Mouse (Mus musculus): ENCODE measurements at regions not wholly inside any gene's neighbourhood (a gene's known extent, or its start where the extent isn't known, plus 50 kb on each side); places are given as distances from the start of the nearest gene placed in this dataset.

DNA sequence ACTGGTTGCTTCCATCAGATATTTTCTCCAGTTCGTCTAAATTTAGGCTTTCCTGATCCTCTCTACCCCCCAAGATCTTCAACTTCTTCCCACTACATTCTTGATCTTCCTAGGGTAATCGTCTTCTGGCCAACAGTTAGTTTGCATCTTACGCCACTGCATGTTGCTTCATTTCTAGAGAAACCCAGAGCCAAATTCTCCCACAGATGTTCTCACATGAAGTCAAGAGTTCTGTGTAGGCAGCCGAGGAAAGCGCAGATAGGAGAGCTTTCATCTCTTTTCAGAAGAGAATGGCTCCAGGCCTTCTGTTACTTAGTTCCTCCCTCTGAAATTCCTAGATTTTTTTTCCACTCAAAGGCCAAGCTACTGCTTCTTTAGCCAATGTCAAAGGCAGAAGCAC lies 179.9 kb downstream of the Fgf10 start:
- no peak for DNase-seq
- intact Hi-C loops (cut with DNase I), result no loop called here

DNA sequence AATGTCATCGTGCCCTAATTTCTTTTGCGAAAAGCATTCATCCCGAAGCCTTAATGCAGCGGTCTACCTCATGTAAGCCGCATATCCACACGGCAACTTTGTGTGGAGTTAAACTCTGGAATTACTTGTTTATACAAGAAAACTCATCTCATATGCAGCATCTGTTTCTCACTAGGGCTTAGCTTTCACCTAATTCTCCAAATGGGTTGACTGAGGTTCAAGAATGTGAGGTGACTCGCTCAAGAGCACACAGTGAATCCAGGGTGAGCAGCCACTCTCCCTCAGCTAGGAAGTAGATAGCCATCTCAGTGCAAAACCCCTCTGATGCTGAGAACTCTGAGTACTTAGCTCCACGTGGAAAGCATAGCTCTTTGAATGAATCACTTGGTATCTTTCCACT lies 181.1 kb downstream of the Fgf10 start:
- DNase-seq, result no peak
- intact Hi-C loops (cut with DNase I), result no loop called here

DNA sequence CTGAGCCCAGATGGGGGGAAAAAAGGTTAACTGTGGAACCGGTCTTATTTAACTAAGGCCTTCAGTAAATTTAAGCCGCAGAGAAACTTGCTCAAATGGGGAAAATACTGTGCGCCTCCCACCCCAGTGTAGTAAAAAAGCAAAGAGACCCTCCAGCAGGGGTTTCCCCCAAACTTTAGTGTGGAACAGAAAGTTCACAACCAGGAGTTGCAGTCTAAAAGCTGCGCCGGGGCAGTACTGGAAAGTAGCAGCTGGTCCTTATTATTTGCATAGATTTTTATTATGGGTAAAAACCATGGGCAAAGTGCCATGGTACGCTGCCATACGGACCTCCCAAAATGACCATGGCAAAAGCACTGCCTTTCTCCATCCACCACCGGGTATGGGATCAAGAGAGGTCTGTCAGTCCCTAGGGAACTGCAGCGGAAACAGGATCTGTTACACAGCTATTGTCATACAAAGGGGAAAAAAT lies 216.8 kb downstream of the Fgf10 start:
- intact Hi-C loops (cut with DNase I), result no loop called here
- DNase-seq, result no peak

GRCm38 (mm10) chr13:118895079-118895478 lies 225.5 kb downstream of the Fgf10 start:
- intact Hi-C loops (cut with DNase I), result no loop called here

GRCm38 (mm10) chr13:118901950-118902349 lies 232.4 kb downstream of the Fgf10 start:
- intact Hi-C loops (cut with DNase I), result no loop called here
- DNase-seq, result no peak

More at GRCm38 (mm10) chr13:118895079-118895478, 225.5 kb downstream of the Fgf10 start:
- DNase-seq, result no peak

DNA sequence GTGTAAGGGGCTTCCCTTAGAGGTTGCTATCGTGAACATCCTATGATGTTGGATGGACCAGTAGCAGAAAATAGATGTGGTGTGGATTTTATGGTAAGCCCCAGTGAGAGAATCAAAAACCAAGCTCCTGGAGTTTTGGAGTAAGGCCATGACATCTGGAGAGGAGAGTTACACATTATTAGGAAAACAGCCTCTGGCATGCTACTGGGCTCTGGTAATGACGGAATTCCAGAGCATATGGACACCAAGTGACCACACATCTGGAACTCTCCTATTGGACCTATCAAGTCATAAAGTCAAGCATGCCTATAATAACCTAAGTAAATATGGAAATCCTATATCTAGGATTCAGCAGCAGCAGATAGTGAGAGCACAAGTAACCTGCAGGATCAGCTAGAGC lies 240.8 kb downstream of the Fgf10 start:
- intact Hi-C loops (cut with DNase I), result no loop called here
- no peak for DNase-seq

GRCm38 (mm10) chr13:118940786-118941185 lies 271.2 kb downstream of the Fgf10 start:
- DNase-seq, result peak in 1 of 2 experiments; percentile 3
- intact Hi-C loops (cut with DNase I), result no loop called here

DNA sequence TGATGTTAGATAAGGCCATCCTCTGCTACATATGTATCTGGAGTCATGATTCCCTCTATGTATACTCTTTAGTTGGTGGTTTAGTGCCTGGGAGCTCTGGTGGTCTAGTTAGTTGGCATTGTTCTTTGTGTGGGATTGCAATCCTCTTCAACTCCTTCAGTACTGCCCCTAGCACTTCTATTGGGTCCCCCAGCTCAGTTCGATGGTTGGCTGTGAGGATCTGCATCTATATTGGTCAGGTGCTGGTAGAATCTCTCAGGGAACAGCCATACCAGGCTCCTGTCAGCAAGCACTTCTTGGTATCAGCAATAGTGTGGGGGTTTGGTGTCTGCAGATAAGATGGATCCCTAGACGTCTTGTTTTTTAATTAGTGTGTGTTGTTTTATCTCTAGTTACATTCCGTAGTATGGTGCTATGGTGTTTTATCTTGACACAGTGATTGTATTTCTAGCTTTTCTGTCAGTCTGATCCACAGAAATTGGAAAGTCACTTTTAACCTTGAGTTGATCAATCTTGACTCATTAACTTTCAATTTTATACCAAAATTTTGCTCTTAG lies 296.6 kb downstream of the Fgf10 start:
- intact Hi-C loops (cut with DNase I), result no loop called here
- no peak for DNase-seq

GRCm38 (mm10) chr13:118967707-118968106 lies 298.1 kb downstream of the Fgf10 start:
- intact Hi-C loops (cut with DNase I), result no loop called here
- DNase-seq, result no peak

DNA sequence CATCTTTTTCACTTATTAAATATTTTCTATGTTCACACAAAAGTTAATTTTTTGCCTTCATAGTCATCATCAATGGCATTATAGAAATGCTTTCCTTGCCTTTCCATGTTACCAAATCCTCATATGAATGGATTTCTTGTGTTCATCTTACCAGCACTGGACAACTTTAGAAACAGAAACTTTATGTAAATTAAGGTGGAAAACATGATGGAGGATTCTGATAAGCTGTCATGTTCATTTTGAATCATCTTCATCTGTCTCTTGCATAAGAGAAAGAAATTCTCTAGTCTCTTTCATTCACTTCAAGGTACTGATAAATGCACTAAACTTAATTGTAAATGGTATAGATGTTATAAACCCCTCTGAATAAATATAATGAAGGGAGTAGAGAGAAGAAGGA lies 305.4 kb downstream of the Fgf10 start:
- DNase-seq, result no peak
- intact Hi-C loops (cut with DNase I), result no loop called here

GRCm38 (mm10) chr13:118975519-118975918 lies 305.9 kb downstream of the Fgf10 start:
- intact Hi-C loops (cut with DNase I), result no loop called here
- no peak for DNase-seq

GRCm38 (mm10) chr13:118979505-118979904 lies 309.9 kb downstream of the Fgf10 start:
- intact Hi-C loops (cut with DNase I), result no loop called here

GRCm38 (mm10) chr13:118981196-118981810 lies 311.7 kb downstream of the Fgf10 start:
- no peak for DNase-seq
- intact Hi-C loops (cut with DNase I), result no loop called here

More at GRCm38 (mm10) chr13:118979505-118979904, 309.9 kb downstream of the Fgf10 start:
- DNase-seq, result no peak

GRCm38 (mm10) chr13:118985285-118985684 lies 315.7 kb downstream of the Fgf10 start:
- intact Hi-C loops (cut with DNase I), result no loop called here
- DNase-seq, result no peak

GRCm38 (mm10) chr13:119025305-119025975 lies 355.8 kb downstream of the Fgf10 start:
- DNase-seq, result no peak
- intact Hi-C loops (cut with DNase I), result no loop called here

GRCm38 (mm10) chr13:119039616-119040015 lies 370.0 kb downstream of the Fgf10 start:
- intact Hi-C loops (cut with DNase I), result no loop called here
- DNase-seq, result no peak

DNA sequence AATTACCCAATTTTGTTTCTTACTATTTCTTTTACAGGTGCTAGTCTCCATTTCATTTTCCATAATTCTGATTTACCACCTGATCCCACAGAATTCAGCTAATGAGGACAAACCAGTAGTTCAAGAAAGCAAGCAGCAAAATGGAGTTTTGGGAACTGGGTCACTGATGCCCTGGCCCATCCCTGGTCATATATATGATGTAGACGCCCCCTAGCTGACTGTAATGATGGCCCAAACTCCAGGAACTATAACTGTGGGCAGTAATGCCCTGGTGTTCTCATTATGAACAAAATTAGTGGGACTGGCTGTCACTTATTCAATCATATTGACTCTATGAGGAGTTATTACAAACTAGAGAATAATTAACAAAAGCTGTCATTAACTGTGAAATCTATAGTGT lies 375.5 kb downstream of the Fgf10 start:
- intact Hi-C loops (cut with DNase I), result no loop called here
- DNase-seq, result no peak

DNA sequence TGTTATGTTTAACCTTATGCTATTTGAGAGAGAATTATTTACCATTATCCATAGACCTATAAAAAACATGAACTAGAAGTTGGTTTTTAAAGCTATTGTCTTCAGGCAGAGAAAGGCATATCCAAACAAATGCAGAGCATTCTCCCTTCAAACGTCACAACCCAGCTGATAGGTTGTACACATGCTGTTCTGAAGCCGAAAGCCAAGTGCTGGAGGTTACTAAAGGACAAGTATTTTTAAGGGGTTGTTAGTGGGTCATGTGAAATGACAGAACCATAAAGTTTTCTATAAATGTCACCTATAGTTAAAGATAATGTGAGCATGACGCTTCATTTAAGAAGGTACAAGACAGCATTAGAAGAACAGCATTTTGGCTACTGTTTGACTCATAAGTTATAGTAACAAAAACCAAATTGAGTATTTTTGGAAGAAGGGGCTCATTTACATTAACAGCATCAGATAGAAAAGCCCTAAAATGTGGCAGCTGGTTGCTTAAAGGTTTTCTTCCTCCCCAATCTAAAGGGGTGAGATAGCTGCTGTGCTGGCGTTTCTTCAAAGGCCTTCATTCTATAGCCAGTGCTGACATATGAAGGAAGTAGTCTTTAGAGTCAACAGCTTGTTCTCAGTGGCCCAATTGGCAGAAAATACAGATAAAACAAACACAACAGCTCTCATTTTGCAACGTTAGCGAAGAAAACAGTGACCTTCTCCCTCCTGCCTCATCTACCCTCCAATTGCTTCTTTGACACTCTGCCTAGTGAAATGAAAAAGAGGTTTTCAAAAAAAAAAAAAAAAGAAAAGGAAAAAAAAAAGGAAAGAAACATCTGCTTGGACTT lies 359.4 kb upstream of the Paip1 start:
- intact Hi-C loops (cut with DNase I), result no loop called here
- no peak for DNase-seq

DNA sequence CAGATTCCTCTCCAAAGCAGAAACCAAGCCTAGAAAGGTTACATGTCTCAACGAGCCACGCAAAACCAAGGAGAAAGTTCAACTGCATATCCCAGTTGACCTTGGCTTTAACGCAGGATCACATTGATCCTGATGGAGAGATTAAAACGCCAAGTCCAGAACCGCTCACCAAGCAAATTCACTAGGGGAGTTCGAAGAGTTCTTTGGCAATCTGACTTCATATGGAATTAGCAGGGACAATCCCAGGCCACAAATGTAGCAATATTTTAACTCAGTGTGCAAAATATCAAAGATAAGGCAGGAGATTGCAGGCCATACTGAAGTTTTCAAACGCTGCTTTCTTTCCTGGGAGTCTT lies 358.8 kb upstream of the Paip1 start:
- DNase-seq, result no peak

GRCm38 (mm10) chr13:119079243-119079642 lies 349.2 kb upstream of the Paip1 start:
- intact Hi-C loops (cut with DNase I), result no loop called here
- DNase-seq, result no peak

More for the DNA sequence above, 358.8 kb upstream of the Paip1 start:
- intact Hi-C loops (cut with DNase I), result no loop called here

DNA sequence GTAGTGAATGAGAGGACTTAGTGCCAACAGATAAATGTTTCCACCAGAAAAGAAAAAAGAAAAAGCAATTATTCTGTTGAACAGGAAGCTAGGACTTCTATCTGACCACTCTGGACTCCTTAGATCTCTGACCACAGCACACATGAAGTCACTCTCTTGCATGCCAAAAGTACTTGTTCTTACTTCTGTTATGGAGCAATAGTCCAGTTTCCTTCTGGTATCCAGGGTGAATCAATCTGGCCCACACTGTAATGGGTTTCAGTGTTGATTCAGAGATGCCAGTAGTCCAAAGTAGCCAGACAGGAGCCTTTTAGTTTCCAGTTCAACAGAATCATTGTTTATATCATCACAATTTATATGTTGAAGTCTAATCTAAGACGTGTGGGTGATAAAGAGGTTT lies 346.7 kb upstream of the Paip1 start:
- no peak for DNase-seq
- intact Hi-C loops (cut with DNase I), result no loop called here
